Mouse (Mus musculus) neural tube, embryonic 14.5 days (tissue): Measurements from ENCODE around the gene Mettl7a1. TPM values are rescaled to one million over a fixed set of nuclear protein-coding genes. Genes with fewer than 3 reads are reported as not detected.

Experiments used
- polyA plus RNA-seq: library from polyadenylated mRNA; unstranded; fragments of >200 nt; fragmentation: Nextera tagmentation; extraction: Ambion mirVana; gene quantifications from 2 replicates; pipeline ENCODE4 v1.2.1, GENCODE M21; 2014

Gene Mettl7a1
- polyA plus RNA-seq, 1 experiment from 2014 or later = 3.6 TPM

Other genes with a start within 250 kb of the Mettl7a1 start
- 14.6 TPM in 2 replicates for gene Atf1, start 76.3 kb upstream of the Mettl7a1 start, polyA plus RNA-seq
- gene Tmprss12, start 23.3 kb upstream of the Mettl7a1 start, polyA plus RNA-seq = not detected in 2 replicates
- 0.17 and 1.2 TPM in 2 replicates for gene Mettl7a3, start 30.8 kb downstream of the Mettl7a1 start, polyA plus RNA-seq
- 0.42 and 1.2 TPM in 2 replicates for gene Methig1, start 49.0 kb downstream of the Mettl7a1 start, polyA plus RNA-seq
- not detected in 2 replicates for gene Mettl7a2, start 49.1 kb downstream of the Mettl7a1 start, polyA plus RNA-seq
- gene Higd1c, start 60.4 kb downstream of the Mettl7a1 start, polyA plus RNA-seq = 1.8 TPM in 1 of 2 replicates, not detected in the other
- gene Gm5475, start 118.0 kb downstream of the Mettl7a1 start, polyA plus RNA-seq = not detected in 2 replicates
- gene Slc11a2, start 120.9 kb downstream of the Mettl7a1 start, polyA plus RNA-seq = 20.5 and 21.4 TPM in 2 replicates
- gene Letmd1, start 164.9 kb downstream of the Mettl7a1 start, polyA plus RNA-seq = 56.7 and 62.5 TPM in 2 replicates
- 43.0 and 50.0 TPM in 2 replicates for gene Csrnp2, start 191.3 kb downstream of the Mettl7a1 start, polyA plus RNA-seq
- 32.0 and 33.4 TPM in 2 replicates for gene Tfcp2, start 247.9 kb downstream of the Mettl7a1 start, polyA plus RNA-seq